Mouse (Mus musculus) heart, postnatal 0 days (tissue): ENCODE measurements around the gene Mrpl22.

Source experiments
- CTCF ChIP-seq: IDR thresholded peaks from 2 replicates; pipeline ENCODE4 v1.5.1; 2016; ENCODE audit warnings: antibody characterized with exemption, control low read depth, low read depth
- EP300 ChIP-seq: IDR thresholded peaks from 2 replicates; pipeline ENCODE4 v1.6.1; 2016; ENCODE audit warnings: antibody characterized with exemption, low read depth

DNA sequence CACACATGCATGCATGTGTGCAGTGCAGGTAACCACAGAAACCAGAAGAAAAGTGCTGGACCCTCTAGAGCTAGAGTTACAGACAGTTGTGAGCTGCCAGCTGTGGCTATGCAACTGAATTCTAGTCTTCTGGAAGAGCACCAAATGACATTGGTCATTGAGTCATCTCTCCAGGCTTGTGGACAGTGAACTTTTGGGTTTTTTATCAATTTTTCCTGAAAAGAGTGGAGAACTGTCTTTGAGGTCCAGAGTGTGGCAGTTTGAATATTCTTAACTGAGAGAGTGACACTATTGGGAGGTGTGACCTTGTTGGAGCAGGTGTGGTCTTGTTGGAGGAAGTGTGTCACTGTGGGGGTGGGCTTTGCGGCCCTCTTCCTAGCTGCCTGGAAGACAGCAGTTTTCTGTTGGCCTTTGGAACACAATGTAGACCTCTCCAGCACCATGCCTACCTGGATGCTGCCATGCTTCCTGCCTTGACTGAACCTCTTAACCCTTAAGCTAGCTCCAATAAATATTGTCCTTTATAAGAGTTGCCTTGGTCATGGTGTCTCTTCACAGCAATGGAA lies 38.9 kb downstream of the Mrpl22 start:
- TF ChIP-seq EP300 (no peak), CTCF (no peak)
